Mouse (Mus musculus) MN1 (cell line): ENCODE measurements around the gene Rhbdd3.

ENCODE experiments used
- DNase-seq: peaks from one replicate; pipeline ENCODE4 v3.0.0-alpha.2; 2016; ENCODE audit warnings: low spot score

Rhbdd3 gene

DNA sequence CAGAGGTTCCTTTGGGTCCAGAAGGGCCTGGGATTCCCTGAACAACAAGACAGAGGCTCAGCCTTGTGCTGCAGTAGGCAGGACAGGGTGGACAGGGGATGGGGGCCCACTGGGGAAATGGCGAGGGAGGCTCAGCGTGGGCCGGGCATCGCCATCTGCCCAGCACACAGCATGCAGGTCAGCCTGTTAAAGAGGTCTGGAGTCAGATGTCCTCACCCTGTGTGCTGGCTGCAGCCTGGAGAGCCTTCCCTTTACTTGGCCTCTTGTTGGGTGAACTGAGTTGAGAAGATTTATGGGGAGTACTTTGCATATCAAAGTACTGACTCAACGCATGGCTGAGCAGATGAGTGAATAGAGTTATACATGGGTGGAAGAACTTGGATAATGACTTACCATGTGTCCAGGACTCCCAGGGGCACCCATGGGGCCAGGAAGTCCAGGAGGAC is 30.3 kb downstream of the Rhbdd3 start:
- peak; percentile 39 for DNase-seq

DNA sequence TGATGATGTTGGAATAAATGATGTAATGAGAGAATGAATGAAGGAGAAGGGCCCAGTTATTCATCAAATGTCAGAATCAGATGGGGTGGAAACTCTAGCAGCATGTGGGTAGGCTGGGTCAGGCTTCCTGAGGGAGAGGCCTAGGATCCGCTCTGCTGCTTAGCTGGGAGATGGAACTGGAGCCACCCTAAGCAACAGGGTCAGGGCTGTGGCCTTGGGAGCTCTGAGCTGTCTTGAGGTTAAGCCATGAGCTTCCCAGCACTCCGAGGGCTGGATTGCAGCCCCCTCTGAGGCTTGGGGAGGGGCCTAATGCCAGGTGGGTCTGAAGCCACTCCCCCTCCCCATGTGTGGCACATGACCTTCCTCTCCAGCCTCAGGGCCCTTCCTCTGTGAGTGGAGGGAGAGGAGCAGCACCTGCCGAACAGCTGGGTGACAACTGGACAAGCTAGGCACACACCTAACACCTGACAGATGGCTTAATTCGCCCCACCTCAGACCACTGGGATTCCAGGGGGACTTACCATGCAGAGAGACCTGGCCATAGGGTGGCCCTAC is 31.5 kb downstream of the Rhbdd3 start:
- DNase-seq, result no peak

DNA sequence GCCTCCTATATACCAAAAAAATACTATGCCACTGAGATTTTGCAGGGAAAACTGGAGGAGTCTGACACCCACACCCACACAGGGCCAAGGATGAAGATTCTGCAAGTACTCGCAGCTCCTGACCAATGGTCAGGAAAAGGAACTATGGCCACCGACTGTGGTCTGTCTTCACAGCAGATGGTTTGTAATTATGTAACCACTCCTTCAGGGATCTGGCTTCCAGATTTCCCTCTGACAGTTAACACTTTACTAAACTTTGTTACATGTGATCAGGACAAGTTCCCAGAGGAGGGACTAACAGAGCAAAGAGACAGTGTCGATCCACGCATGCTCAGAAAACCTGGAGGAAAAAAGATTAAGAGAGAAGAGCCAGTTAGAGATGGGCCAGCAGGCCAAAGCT is 34.0 kb downstream of the Rhbdd3 start:
- peak; percentile 25 for DNase-seq

DNA sequence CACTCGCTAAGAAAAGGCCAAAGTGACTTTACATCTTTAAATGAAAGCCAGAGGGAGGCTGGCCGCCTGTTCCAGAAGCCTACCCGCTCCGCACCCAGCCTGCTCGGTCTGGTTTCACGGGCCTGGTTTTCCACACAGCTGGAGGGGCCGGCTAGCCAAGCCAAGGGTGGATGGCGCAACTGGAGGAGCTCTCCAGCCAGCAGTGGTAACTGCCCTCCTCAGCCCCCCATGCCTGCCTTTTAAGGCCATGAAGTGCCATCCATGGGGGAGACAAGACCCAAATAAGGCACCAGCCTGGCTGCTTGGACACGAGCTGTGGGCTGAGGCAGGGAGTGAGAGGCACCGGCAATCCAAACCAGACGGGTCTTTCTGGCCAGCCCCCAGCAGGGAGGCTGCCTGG is 37.2 kb downstream of the Rhbdd3 start:
- no peak for DNase-seq

DNA sequence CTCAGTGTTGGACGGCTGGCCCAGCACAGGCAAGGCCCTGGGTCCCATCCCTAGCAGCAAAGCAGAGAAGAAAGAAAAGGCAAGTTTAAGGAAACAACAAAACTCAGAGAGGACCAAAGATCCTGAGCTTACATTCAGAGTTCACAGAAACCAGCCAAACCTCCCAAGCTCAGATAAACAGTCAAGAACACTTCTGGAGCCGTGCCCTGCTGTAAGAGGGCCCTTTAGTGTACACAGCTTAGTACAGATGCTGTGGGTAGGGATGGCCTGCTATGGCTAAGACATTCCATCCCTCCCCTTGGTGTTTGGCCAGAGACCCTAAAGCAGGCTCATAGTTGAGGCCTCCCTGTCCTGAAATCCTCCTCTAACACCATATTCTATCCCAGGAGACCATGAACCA is 39.9 kb downstream of the Rhbdd3 start:
- no peak for DNase-seq

DNA sequence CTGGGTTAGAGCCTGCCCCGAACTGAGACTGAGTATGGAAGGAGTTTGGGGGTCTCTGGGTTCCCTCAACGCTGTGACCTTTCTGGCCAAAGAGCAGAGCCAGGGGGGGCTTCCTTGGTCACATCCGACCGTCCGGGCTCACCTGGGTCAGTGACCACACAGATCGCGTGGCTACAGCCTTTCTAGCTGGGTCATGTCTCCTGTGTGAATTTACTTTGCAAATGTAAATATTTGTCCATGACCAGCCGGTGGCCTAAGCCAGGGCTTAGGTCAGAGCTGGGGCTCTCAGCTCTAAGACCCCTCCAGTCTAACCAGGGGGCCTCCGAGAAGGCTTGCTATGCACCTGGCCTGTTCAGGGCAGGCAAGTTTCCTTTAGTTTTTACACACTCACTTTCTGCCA is 40.6 kb downstream of the Rhbdd3 start:
- DNase-seq, result no peak

DNA sequence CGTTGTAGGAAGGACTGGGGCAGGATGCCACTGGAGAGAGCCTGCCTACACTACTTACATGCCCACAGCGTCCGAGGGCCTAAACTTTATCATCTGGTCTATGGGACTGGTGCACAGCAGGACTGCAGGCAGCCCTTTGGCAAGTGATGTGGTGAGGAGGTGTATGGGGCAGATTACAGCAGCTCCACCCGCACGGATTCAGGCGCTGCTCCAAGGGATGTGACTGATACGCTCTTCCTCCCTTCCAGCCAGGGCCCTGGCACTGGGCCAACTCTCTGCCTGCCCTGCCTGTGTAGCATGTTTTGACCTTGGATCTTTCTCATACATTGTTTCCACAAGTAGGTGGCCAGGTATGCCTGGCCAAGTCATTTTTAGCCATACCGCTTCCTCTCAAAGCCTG is 41.9 kb downstream of the Rhbdd3 start:
- peak; percentile 85 for DNase-seq

DNA sequence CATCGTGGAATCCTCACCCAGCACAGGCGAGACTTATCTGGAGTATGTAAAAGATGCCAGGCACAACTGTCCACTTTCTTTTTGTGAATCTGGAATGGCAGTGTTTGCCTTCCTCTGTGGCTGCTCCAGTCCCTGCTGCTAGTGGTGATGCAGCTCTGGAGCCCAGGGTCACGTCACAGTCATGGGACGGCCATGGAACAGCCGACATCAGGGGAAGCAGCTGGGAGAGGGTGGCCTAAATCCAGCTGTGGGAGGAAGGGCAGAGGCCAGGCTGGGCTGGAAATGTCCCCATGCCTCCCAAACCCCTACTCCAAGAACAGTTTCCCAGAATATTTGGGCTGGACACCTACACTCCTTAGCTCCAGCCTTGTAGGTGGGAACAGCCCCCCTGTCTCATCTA is 42.5 kb downstream of the Rhbdd3 start:
- DNase-seq, result peak; percentile 70

DNA sequence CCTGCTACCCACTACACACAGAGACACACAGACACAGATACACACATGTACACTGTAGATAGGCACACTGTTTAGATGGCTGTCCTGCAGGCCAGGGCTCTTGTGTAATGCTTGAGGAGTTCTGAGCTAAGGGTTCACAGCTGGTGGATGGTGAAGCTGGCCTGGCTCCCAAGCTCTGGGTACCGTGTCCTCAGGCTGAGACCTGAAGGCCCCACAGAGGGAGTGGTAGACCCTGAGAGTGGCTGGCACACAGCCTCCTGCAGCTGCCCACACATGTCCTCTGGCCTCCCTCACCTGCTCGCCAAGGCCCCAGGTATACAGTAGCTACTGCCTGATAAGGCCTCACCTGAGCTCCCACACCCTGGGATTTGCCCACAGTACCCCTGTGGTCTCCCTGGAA is 43.2 kb downstream of the Rhbdd3 start:
- no peak for DNase-seq

DNA sequence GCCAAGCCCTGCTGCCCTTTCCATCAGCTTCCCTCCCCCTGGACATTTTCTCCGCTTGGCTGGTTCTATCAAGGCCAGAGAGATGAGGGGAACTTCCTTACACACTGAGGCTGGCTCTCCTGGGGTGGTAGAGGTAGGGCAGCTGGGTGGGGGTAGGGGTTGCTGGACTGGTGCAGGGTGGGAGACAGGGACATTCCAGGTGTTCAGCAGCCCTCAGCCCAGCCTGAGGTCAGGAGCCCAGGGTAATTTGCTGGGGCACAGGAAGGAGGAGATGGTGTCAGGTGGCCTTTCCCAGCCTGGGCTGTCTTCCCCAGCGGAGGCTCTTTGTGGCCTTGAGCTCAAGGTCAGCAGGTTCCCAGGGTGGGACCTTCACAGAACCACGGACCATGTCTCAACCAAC is 46.9 kb downstream of the Rhbdd3 start:
- DNase-seq, result no peak

DNA sequence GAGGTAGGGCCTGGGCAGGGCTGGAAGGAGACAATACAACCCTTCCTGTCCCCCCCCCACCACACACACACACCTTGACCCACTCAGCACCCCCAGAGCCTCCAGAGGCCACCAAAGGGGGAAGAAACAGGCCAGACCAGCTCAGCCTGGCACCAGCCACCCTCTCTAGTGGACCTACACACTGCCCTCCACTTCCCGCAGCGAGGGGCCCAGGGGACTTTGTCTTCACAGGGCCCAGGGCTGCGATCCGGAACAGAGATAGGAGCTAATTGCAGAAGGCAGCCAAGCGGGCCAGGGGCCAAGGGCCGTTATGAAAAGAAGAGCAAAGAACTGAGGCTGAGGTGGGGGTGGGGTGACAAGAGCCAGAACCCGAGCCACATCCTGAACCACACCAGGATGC is 50.5 kb downstream of the Rhbdd3 start:
- peak; percentile 90 for DNase-seq

DNA sequence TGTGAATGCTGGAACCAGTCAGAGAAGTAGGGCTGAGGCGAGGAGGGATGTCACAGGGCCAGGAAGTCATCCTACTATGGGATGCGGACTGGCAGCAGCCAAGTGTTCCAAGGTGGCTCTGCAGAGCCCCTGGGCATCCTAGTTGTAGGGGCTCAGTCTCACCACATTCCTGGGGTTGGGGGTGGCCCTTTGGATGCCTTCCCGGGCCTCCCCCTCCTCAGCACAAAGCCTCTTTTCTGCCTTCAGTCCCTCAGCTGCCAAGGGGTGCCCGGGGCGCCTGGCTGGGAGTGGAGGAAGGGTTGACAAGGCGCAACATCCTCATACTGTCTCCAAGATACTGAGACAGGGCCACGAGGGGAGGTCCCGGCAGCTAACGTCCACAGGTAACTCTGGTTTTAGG is 51.2 kb downstream of the Rhbdd3 start:
- peak; percentile 59 for DNase-seq

DNA sequence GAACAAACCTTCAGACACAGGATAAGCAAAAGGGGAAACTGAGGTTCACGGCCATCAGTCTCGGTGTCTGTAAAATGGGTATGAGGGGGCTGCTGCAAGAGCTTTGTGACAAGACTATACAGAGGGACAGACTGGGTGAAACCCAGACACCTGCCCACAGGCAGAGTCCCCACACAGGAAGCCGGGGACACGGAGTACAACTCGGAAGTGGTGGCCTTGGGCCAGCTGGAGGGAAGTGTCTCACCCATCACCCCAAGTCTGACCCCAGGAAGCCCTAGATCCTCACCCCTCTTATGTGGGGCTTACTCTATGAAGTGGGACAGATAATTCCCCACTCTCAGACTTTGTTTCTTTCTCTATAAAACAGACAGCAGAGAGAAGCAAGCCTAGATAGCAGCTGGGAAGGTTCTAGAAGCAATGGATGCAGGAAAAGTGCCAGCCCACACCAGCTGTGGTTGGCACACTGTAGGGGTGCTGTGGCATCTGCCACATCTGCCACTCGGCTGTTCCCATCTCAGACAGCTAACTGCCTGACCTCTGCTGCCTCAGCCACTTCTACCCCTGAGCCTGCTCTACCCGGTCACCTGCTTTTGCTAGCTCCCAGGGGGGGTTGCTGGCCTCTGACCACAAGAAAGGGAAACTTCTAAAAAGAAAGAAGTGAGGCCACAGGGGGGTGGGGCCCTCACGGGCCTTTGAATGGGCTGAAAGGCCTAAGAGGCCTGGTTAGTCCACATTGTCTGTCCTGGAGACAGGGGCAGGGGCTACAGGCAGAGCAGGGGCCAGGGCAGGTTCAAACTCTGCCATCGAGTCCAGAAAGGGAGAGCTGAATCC is 51.9 kb downstream of the Rhbdd3 start:
- DNase-seq, result peak; percentile 64

DNA sequence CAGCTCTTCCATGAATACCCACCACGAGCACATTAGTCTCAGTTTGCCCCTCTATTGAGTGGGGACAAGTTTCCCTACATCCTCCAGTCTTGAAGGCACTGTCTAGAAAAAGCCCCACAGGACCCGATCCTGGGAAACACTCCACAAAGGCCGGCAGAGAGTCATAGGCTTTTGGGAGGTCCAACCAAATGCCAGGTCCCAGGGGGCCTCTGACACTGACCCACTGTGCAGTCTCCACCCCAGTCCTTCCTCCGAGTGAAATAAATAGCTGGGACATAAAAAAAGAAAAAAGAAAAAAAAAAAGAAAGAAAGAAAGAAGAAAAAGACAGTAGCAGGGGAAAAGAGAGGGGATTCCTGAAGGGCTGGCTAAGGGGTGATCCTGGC is 52.5 kb downstream of the Rhbdd3 start:
- peak; percentile 53 for DNase-seq

DNA sequence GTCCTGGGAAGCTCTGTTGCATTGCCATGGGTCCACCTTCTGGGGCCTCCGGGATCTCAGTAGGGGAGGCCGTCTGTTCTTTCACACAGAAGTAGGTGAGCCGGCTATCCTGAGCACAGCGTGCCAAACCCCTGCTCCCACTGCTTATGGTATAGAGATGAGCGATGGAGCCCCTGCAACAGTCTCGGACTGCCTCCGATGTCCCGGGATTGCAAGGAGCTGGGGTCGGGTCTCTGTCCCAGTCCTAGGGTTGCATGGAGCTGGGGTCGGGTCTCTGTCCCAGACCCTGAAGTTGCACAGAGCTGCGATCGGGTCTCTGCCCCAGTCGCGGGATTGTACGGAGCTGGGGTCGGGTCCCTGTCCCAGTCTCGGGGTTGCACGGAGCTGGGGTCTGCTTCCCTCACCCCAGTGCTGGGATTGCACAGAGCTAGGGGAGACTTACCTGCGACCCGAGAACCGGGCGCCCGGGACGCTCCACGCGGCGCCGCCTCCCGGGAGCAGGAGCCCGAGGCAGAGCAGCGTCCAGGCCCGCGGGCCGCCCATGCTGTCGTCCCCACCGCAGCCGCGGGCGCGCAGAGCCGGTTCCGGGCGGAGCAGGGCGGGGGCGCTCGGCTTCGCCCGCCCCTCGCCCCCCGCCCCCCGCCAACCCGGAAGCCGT is 53.1 kb downstream of the Rhbdd3 start, which contains the start of gene Emid1:
Gene Emid1, minus strand, starts transcription at position 578 of the 658 bp plus-strand sequence.
- DNase-seq, result peak; percentile 57

DNA sequence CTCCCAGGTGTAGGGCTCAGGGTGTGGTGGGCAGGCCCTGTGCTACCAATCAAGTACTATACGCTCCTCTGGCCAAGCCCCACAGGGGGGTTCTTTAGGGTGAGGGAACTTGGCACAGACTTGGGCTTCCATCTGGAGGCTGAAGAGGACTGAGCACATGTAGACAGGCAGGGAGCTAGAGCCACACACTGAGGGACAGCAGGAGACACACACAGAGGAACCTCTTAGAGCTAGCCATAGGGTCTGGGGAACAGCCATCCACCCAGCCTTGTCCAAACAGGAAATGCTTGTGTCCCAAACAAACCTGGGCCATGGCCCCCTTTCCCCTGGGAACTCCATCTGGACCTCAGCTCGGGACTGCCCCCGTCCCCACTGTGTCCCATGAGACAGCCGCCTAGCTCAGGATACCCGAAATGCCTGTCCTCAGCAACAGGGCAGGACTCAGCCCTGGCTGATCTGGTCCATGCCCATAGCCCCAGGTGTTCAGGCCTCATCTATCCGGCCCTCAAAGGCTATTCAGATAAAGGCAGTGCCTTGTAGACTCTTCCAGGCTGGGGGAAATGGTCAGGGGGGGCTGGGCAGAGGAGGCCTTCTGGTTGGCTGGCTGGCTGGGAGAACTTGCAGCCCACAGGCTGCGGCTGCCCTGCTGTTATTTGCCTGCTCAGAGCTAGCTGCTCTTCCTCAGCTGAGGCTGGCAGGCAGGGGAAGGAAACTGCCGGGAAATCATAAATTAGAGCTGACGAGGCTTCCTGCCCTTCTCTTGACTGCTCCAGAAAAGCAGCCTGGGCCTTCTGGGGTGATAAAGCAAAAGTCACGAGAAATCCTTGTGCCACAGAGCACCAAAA is 56.5 kb downstream of the Rhbdd3 start:
- DNase-seq, result peak; percentile 51
